Mouse (Mus musculus) erythroid progenitor cell, adult 5-6 weeks (primary cell): ENCODE data around the gene Ank3. TPM values are rescaled to one million over a fixed set of nuclear protein-coding genes. Genes with fewer than 3 reads are reported as not detected.

Experiments
- ATAC-seq: replicated peaks from 2 replicates; pipeline ENCODE4 v1.8.0; 2016; ENCODE audit warnings: moderate number of reproducible peaks, mild to moderate bottlenecking, moderate TSS enrichment, inconsistent platforms; ENCODE audit not compliant: poor library complexity, low FRiP score, severe bottlenecking
- total RNA-seq, 2 experiments: library from RNA; stranded (forward) in 1 of 2; stranded (reverse) in 1 of 2; fragments of 150-400 nt in 1 of 2; fragments of 186-747, 209-891 nt in 1 of 2; gene quantifications; 2 replicates each; pipeline versions ENCODE4 v1.2.3 to v1.2.4; 2015 to 2017; ENCODE audit warnings: low replicate concordance in 2 of 2

Gene Ank3
- total RNA-seq, 2 experiments from 2014 or later, result not detected

GRCm38 (mm10) chr10:69568976-69569375 is 170.4 kb downstream of the Ank3 start:
- no peak for ATAC-seq

- no peak for ATAC-seq
These were observed 171.2 kb downstream of the Ank3 start for GRCm38 (mm10) chr10:69569740-69570139.

GRCm38 (mm10) chr10:69570466-69571288 is 172.1 kb downstream of the Ank3 start:
- no peak for ATAC-seq

- ATAC-seq, result no peak
These were observed 172.8 kb downstream of the Ank3 start for GRCm38 (mm10) chr10:69571422-69571821.

- no peak for ATAC-seq
These were observed 173.4 kb downstream of the Ank3 start for GRCm38 (mm10) chr10:69571972-69572371.

- ATAC-seq, result no peak
These were observed 174.5 kb downstream of the Ank3 start for GRCm38 (mm10) chr10:69573054-69573453.

- no peak for ATAC-seq
These were observed 175.2 kb downstream of the Ank3 start for GRCm38 (mm10) chr10:69573746-69574145.

GRCm38 (mm10) chr10:69574190-69574663 is 175.7 kb downstream of the Ank3 start:
- no peak for ATAC-seq

GRCm38 (mm10) chr10:69574894-69575293 is 176.3 kb downstream of the Ank3 start:
- ATAC-seq, result no peak

GRCm38 (mm10) chr10:69575451-69575850 is 176.9 kb downstream of the Ank3 start:
- ATAC-seq, result no peak

- no peak for ATAC-seq
These were observed 177.7 kb downstream of the Ank3 start for GRCm38 (mm10) chr10:69576264-69576663.

- no peak for ATAC-seq
These were observed 178.6 kb downstream of the Ank3 start for GRCm38 (mm10) chr10:69577061-69577728.

GRCm38 (mm10) chr10:69577729-69578061 is 179.1 kb downstream of the Ank3 start:
- no peak for ATAC-seq

GRCm38 (mm10) chr10:69579585-69579984 is 181.0 kb downstream of the Ank3 start:
- no peak for ATAC-seq

GRCm38 (mm10) chr10:69581525-69581924 is 183.0 kb downstream of the Ank3 start:
- no peak for ATAC-seq

- no peak for ATAC-seq
These were observed 185.4 kb downstream of the Ank3 start for GRCm38 (mm10) chr10:69583874-69584481.

- no peak for ATAC-seq
These were observed 186.0 kb downstream of the Ank3 start for GRCm38 (mm10) chr10:69584566-69584965.

- ATAC-seq, result no peak
These were observed 186.7 kb downstream of the Ank3 start for GRCm38 (mm10) chr10:69585271-69585670.

- ATAC-seq, result no peak
These were observed 195.9 kb downstream of the Ank3 start for GRCm38 (mm10) chr10:69594186-69595131.

GRCm38 (mm10) chr10:69595487-69595886 is 196.9 kb downstream of the Ank3 start:
- no peak for ATAC-seq
